Mouse (Mus musculus) embryonic facial prominence, embryonic 13.5 days (tissue): ENCODE data around the gene Chrm1. TPM values are rescaled to one million over a fixed set of nuclear protein-coding genes. Genes with fewer than 3 reads are reported as not detected.
"Not testable (repeated sequence)": the region's sequence is repeated elsewhere in the genome, so short reads cannot be mapped to it uniquely, and the experiment has no call there.

Experiments used
- ATAC-seq: fragments of 200-750 bp; cut with Nextera tagmentation; 2 replicates; pipeline ENCODE4 v1.8.0; 2017; ENCODE audit warnings: low read depth; ENCODE audit not compliant: insufficient number of reproducible peaks, insufficient read depth, low FRiP score, low TSS enrichment
- H3K27ac ChIP-seq: fragments of 300-500 bp; sonication (generic); 2 replicates; pipeline ENCODE4 v1.5.1; 2015; ENCODE audit warnings: moderate library complexity, mild to moderate bottlenecking, inconsistent platforms
- H3K27me3 ChIP-seq: fragments of 300-500 bp; sonication (generic); 2 replicates; pipeline ENCODE4 v1.6.1; 2015; ENCODE audit warnings: mild to moderate bottlenecking, inconsistent platforms
- H3K36me3 ChIP-seq: fragments of 300-500 bp; sonication (generic); 2 replicates; pipeline ENCODE4 v1.6.1; 2015; ENCODE audit warnings: mild to moderate bottlenecking, inconsistent platforms
- H3K4me1 ChIP-seq: fragments of 300-500 bp; sonication (generic); 2 replicates; pipeline ENCODE4 v1.6.1; 2015; ENCODE audit warnings: inconsistent platforms
- H3K4me2 ChIP-seq: fragments of 300-500 bp; sonication (generic); 2 replicates; pipeline ENCODE4 v1.6.1; 2015; ENCODE audit warnings: moderate library complexity, mild to moderate bottlenecking, inconsistent platforms
- H3K4me3 ChIP-seq: fragments of 300-500 bp; sonication (generic); 2 replicates; pipeline ENCODE4 v1.5.1; 2015; ENCODE audit warnings: mild to moderate bottlenecking, inconsistent platforms
- H3K9ac ChIP-seq: fragments of 300-500 bp; sonication (generic); 2 replicates; pipeline ENCODE4 v1.6.1; 2015; ENCODE audit warnings: mild to moderate bottlenecking, inconsistent platforms
- H3K9me3 ChIP-seq: fragments of 300-500 bp; sonication (generic); 2 replicates; pipeline ENCODE4 v1.6.1; 2016; ENCODE audit warnings: inconsistent platforms
- WGBS: fragments of 180-500 bp; shearing (Covaris S2); methylation state at CpG from one replicate; pipeline ENCODE4 v1.1.7; 2015; ENCODE audit warnings: mixed read lengths; 5-methylcytosine and 5-hydroxymethylcytosine counted together
- polyA plus RNA-seq: library from polyadenylated mRNA; unstranded; fragments of >200 nt; fragmentation: Nextera tagmentation; extraction: Ambion mirVana; gene quantifications from 2 replicates; pipeline ENCODE4 v1.2.1, GENCODE M21; 2015

The Chrm1 gene
- polyA plus RNA-seq, 1 experiment from 2014 or later = 0.66 TPM

DNA sequence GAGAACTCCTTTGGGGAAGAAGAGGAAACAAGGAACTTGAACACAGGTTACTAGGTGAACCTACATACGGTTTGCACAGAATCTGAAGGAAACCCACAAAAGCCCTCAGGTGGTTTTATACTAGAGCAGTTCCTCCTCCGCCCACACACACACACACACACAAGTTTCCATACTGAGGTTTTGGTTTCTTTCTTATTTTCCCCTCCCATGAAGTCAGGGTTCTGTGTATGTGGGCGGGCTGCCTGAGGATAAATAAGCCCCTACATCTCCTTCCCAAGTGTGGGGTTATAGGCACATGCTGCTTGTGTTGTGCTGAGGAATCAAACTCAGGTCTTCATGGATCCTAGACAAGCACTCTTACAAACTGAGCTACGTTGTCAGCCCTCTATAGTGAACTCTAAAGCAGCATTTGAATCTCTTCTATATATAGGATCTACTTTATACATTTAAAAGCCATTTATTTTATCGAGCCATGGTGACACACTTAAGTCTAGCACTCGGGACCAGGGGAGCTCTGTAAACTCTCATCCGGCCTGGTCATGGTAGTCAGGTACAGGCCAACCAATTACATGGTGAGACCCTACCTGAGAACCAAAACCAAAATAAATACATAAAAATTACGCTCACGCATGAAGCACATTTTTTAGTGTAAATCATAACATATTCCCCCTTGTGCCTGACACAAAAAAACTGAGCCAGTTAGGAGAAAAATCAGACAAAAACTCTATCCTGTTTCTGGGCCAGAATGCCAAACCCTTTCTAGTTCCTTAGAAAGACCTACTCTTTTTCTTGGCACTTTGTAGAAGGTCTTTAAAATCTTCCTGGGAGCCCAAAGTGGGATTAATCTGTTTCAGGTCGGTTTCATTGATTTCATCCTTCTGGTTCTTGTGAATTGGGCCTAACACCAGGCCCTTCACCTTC, 48.6 kb downstream of the Chrm1 start:
- peaks cover 41% of the 10 kb centered on the region for H3K36me3 ChIP-seq
- ATAC-seq = no peak

GRCm38 (mm10) chr19:8712870-8713305, 49.3 kb downstream of the Chrm1 start:
- peaks cover 35% of the 10 kb centered on the region for H3K36me3 ChIP-seq
- peak overlapping the region; percentile 96 for H3K27ac ChIP-seq
- no peaks in the 10 kb centered on the region for H3K9me3 ChIP-seq
- H3K4me2 ChIP-seq = peak overlapping the region; percentile 78
- peaks cover 30% of the 10 kb centered on the region for H3K4me1 ChIP-seq
- peak overlapping the region; percentile 91 for H3K9ac ChIP-seq
- H3K27me3 ChIP-seq = no peaks in the 10 kb centered on the region
- 0 out of 2 replicates have a peak, but pooled peaks have one; percentile 16 for ATAC-seq
- under 1% methylated on average over 13 of the region's 13 CpGs for WGBS
- H3K4me3 ChIP-seq = peak overlapping the region; percentile 86

More for the DNA sequence above, 48.6 kb downstream of the Chrm1 start:
- no peaks in the 10 kb centered on the region for H3K27me3 ChIP-seq
- H3K4me1 ChIP-seq = peaks cover 30% of the 10 kb centered on the region
- peak overlapping the region; percentile 96 for H3K27ac ChIP-seq
- H3K4me3 ChIP-seq = peak overlapping the region; percentile 86
- no peaks in the 10 kb centered on the region for H3K9me3 ChIP-seq
- peak overlapping the region; percentile 91 for H3K9ac ChIP-seq
- 44% methylated on average over 10 of the region's 10 CpGs for WGBS
- H3K4me2 ChIP-seq = peak overlapping the region; percentile 78

DNA sequence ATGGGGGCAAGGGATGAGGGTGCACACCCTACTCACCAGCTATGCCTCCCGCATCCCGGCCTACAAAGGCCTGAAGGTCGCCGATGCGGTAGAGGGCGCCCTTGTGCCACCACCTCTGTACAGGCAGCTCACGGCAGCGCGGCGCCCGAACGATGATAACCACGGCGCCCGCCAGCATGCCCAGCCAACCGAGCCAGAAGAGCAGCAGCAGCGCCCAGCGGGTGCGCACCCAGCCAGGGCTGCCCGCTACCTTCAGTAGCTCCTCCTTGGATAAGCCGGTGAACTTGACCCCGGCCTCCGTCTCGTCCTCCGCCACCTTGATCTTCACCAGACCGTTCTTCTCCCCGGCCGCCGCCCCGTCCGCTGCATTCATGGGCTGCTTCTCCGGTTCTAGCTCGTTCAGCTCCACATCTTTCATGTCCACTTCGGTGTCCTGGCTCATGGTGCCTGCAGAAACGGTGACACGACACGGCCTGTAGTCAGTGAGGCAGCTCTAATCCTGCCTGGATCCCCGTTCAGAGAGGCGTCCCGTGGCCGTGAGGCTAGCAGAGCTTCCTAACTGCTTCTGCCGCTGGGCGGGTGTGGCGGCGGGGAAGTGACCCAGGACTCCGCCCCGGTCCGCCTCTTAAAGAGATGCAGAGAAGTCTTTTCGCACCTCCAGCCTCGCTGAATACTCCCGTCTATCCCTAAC, 49.9 kb downstream of the Chrm1 start:
- H3K9ac ChIP-seq = peak overlapping the region; percentile 91
- no peaks in the 10 kb centered on the region for H3K27me3 ChIP-seq
- peak; percentile 86 for ATAC-seq
- no peaks in the 10 kb centered on the region for H3K9me3 ChIP-seq
- WGBS = under 1% methylated on average over 51 of the region's 51 CpGs
- peaks cover 29% of the 10 kb centered on the region for H3K36me3 ChIP-seq
- peaks cover 30% of the 10 kb centered on the region for H3K4me1 ChIP-seq
- H3K4me3 ChIP-seq = peak overlapping the region; percentile 86
- peak overlapping the region; percentile 78 for H3K4me2 ChIP-seq
- H3K27ac ChIP-seq = peak overlapping the region; percentile 96

GRCm38 (mm10) chr19:8713997-8714652, 50.5 kb downstream of the Chrm1 start:
- Histone ChIP-seq H3K9ac (peak overlapping the region; percentile 91), H3K4me2 (peak overlapping the region; percentile 78), H3K9me3 (no peaks in the 10 kb centered on the region), H3K4me3 (peak overlapping the region; percentile 86), H3K36me3 (peaks cover 23% of the 10 kb centered on the region), H3K27ac (peak overlapping the region; percentile 96), H3K4me1 (peaks cover 27% of the 10 kb centered on the region), H3K27me3 (no peaks in the 10 kb centered on the region)
- 7% methylated on average over 13 of the region's 13 CpGs for WGBS
- ATAC-seq = no peak

DNA sequence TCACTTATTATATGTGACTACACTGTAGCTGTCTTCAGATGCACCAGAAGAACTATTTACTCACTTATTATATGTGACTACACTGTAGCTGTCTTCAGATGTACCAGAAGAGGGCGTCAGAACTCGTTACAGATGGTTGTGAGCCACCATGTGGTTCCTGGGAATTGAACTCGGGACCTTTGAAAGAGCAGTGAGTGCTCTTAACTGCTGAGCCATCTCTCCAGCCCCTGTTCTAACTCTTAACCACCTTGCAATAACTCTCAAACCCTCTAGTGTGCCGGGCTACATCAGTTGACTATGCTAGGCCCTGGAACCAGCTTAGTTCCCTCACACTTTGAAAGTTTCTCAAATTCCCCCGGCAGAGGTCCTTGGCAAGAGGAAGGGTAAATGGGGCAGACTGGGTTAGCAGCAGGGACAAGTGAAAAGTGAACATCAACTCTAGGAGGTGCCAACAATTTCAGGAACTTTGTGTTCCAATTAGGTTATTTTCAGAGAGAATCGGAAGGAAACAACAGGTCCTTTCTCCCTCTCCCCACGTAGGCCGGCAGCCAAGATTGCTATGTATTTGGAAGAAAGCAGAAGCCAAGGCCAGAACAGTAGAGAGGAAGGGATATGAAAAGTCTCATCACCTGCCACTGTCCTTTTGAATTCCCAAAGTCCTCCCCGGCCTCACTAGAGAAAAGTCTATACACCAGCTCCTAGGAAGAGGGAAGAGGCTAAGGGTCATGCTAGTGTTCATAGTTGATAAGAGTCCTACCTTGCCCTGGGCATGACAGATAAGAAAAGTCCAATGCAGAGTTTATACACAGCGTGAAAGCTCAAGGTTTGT, 51.3 kb downstream of the Chrm1 start:
- Histone ChIP-seq H3K4me1 (peaks cover 25% of the 10 kb centered on the region), H3K27me3 (no peaks in the 10 kb centered on the region), H3K27ac (no peak overlapping the region), H3K4me2 (0 out of 2 replicates have a peak overlapping the region, but pooled peaks have one; percentile 78), H3K36me3 (peaks cover 15% of the 10 kb centered on the region), H3K9ac (no peak overlapping the region), H3K9me3 (no peaks in the 10 kb centered on the region), H3K4me3 (no peak overlapping the region)
- 76% methylated on average over 10 of the region's 10 CpGs for WGBS
- no peak for ATAC-seq

DNA sequence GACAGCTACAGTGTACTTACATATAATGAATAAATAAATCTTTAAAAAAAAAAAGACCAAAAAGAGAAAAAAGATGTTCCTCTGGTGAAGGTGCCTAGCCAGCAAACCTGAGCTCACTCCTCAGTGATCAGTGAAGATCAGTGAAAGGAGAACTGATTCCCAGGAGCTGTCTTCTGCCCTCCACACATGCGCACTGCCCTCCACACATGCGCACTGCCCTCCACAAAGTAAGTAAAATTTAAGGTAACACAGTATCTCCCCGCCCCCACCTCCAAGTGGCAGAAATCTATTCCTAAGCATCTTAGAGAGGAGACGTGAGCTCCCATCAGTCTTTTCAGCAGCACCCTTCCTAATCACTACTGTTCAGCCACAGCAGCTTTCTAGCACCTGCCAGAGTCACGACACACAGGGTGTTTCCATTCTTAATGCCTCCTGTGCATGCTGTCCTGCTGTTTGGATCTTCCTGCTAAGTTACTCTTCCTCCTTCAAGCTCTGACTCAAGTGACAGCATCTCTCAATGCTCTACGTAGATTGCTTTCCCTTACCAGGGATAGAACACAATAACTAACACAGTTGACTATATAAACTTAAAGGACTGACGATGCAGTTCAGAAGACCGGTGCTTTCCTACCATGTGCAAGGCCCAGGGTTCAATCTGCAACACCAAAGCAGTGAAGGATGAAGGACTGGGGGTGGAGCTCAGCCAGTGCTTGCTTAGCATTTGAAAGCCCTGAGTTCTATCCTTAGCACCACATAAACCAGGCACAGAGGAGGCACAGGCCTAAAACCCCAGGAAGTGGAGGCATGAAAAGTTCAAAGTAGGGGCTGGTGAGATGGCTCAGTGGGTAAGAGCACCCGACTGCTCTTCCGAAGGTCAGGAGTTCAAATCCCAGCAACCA, 52.5 kb downstream of the Chrm1 start:
- no peak overlapping the region for H3K4me3 ChIP-seq
- H3K27ac ChIP-seq = no peak overlapping the region
- no peak overlapping the region for H3K9ac ChIP-seq
- no peak overlapping the region for H3K4me2 ChIP-seq
- 0 out of 2 replicates have a peak, but pooled peaks cover 3% of the 10 kb centered on the region for H3K36me3 ChIP-seq
- no peak for ATAC-seq
- H3K27me3 ChIP-seq = no peaks in the 10 kb centered on the region
- WGBS = 75% methylated on average over 10 of the region's 10 CpGs
- H3K9me3 ChIP-seq = no peaks in the 10 kb centered on the region
- H3K4me1 ChIP-seq = peaks cover 16% of the 10 kb centered on the region

DNA sequence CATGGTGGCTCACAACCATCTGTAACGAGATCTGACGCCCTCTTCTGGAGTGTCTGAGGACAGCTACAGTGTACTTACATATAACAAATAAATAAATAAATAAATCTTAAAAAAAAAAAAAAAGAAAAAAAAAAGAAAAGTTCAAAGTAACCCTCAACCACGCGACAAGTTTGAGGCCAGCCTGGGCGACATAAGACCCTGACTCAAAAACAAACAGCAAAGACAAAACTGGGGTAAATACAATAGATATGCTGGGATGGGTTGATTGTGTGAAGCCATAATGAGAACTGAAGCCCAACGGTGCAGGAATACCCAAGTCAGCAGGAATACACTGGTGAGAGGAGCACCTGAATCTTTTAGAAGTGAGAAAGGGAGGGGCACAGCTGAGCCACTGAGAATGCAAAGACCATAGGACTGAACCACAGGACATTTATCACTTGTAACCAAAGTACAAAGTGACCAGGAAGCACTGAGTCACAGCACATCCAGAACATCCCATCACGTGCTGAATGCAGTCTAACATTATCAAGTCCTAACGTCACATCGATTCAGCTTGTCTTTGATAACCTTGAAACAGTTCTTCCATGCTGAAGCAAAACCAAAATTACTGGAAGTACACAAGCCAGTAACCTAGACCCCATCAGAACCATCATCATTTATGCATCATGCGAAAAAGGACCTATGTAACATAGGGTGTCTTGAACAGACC, 53.3 kb downstream of the Chrm1 start:
- H3K4me1 ChIP-seq = peaks cover 18% of the 10 kb centered on the region
- H3K27ac ChIP-seq = no peak overlapping the region
- no peak for ATAC-seq
- H3K27me3 ChIP-seq = no peaks in the 10 kb centered on the region
- no peak overlapping the region for H3K4me3 ChIP-seq
- no peaks in the 10 kb centered on the region for H3K36me3 ChIP-seq
- no peak overlapping the region for H3K4me2 ChIP-seq
- no peaks in the 10 kb centered on the region for H3K9me3 ChIP-seq
- WGBS = 74% methylated on average over 9 of the region's 10 CpGs
- no peak overlapping the region for H3K9ac ChIP-seq

DNA sequence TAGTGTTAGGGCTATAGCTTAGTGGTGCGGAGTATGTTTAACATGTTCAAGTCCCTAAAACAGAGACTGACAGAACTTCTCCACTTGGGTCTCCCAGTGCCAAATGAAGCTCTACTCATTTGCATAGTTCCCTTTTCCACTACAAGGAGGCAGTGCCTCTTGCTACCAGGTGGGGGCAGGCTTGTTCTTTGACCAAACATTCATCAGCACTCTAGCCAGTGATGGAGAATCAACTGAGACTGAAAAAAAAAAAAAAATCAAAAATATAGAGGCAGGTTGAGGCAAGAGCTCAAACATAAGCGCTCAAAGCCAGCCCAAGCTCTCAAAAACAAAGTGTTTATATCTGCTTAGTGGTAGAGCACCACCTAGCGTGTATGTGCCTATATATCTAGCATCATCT, 54.8 kb downstream of the Chrm1 start:
- no peak for ATAC-seq
- H3K27ac ChIP-seq = no peak overlapping the region

GRCm38 (mm10) chr19:8719037-8719436, 55.4 kb downstream of the Chrm1 start:
- not testable (repeated sequence) for H3K4me2 ChIP-seq, H3K36me3 ChIP-seq, H3K27ac ChIP-seq, ATAC-seq, H3K9me3 ChIP-seq, H3K4me3 ChIP-seq, H3K9ac ChIP-seq, H3K27me3 ChIP-seq
- peaks cover 18% of the 10 kb centered on the region for H3K4me1 ChIP-seq

More for the DNA sequence above, 54.8 kb downstream of the Chrm1 start:
- Histone ChIP-seq H3K36me3 (no peaks in the 10 kb centered on the region), H3K4me3 (no peak overlapping the region), H3K4me2 (no peak overlapping the region), H3K4me1 (peaks cover 19% of the 10 kb centered on the region), H3K9me3 (no peaks in the 10 kb centered on the region), H3K27me3 (no peaks in the 10 kb centered on the region), H3K9ac (no peak overlapping the region)
- 63% methylated on average over 3 of the region's 3 CpGs for WGBS

- peak overlapping the region; percentile 99; the same call in 1 of the 2 replicates for H3K9ac ChIP-seq
- H3K4me2 ChIP-seq = peak overlapping the region; percentile 9
- 90% methylated on average over 1 of the region's 1 CpGs for WGBS
- no peaks in the 10 kb centered on the region for H3K27me3 ChIP-seq
- no peak overlapping the region for H3K27ac ChIP-seq
- H3K4me1 ChIP-seq = peaks cover 32% of the 10 kb centered on the region
- no peak overlapping the region for H3K4me3 ChIP-seq
- no peak for ATAC-seq
- H3K36me3 ChIP-seq = peaks cover 22% of the 10 kb centered on the region
- H3K9me3 ChIP-seq = no peaks in the 10 kb centered on the region
Observed at GRCm38 (mm10) chr19:8721378-8721777, 57.8 kb downstream of the Chrm1 start.
